Mouse (Mus musculus) CD8-positive naive resting alpha-beta T cell, adult 2 months (primary cell): ENCODE data around the gene Slc25a34.

ENCODE experiments used
- DNase-seq, 2 experiments: peaks; one replicate each; pipeline ENCODE4 v3.0.0; 2022; ENCODE audit warnings: low read depth in 2 of 2, low spot score in 2 of 2

The Slc25a34 gene

DNA sequence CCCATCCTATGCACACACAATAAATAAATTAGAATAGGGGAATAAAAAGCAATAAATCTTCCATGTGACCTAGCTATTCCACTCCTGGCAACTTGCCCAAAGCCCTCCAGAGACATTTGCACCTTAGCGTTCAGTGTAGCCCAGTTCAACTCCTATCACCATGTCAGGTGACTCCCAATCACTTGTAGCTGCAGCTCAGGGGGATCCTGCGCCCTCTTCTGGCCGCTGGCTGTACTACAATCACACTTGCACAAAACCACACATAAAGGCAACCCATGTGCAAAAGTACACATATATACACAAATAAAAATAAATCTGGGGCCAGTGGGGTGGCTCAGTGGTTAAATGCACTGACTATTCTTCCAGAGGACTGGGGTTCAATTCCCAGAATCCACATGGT is 32.1 kb downstream of the Slc25a34 start:
- peak; percentile 10 to 24 for DNase-seq

DNA sequence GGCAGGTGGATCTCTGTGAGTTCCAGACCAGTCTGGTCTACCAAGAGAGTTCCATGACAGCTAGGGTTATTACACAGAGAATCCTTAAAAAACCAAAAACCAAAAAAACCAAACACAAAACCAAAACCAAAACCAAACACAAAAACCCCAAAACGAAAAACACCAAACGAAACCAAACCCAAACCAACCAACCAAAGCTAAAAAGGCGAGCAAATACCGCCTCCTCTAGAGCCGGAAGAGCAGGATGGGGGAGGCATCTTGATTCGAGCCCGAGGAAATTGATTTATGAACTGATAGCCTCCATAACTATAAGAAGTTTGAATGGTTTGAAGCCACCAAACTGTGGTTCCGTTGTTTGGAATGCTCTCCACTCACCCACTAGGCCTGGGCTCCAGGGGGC is 39.7 kb downstream of the Slc25a34 start:
- no peak for DNase-seq

DNA sequence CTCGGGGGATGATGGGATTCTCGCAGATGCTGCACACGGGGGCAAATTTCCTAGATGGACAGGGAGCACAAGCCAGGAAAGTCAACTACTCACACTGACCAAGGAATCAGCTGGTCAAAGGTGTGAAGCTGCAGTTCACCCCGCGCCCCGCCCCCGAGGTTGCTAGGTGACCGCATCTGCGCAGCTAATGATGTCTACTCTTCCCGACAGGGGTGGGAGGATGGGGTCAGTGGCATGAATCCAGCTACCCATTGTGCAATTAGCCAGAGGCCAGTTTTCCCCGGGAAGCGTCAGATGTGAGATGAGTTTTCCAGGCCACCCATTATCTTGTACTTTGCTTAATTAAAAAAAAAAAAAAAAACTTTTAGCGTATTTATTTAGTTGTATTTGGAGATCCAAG is 42.6 kb downstream of the Slc25a34 start:
- no peak for DNase-seq

- no peak for DNase-seq
These were observed 44.8 kb downstream of the Slc25a34 start for GRCm38 (mm10) chr4:141578833-141579232.

DNA sequence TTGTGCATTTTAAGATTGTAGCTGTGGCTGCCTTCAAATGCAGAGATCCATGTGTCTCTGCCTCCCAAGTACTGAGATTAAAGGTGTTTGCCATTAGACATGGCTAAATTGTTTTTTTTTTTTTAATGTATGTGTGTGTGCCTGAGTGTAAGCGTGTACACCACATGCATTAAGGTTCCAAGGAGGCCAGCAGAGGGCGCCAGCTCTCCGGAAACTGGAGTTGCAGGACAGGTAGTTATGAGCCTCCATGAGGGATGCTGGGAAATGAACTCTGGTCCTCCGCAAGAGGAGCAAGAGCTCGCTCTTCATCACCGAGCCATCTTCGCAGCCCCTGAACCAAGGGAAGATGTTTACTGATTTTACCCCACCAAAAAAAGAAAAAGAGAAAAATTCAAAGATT is 46.7 kb downstream of the Slc25a34 start:
- no peak for DNase-seq

DNA sequence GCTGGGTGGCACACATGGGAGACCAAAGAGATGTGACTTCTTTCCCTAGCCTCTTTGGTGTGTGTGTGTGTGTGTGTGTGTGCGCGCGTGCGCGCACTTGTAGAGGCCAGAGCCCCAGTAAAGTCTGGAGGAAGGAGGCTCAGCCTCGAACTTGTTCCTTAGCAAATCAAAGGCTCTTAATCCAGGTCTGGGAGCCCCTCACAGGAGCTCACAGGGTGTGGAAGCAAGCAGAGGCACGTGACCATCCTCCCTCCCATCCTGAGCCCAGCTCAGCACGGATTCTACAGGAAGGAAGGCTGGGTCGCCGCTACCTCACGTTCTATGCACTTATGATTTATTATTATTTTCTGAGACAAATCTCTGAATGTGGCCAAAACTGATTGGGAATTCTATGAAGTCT is 47.2 kb downstream of the Slc25a34 start:
- DNase-seq: no peak

DNA sequence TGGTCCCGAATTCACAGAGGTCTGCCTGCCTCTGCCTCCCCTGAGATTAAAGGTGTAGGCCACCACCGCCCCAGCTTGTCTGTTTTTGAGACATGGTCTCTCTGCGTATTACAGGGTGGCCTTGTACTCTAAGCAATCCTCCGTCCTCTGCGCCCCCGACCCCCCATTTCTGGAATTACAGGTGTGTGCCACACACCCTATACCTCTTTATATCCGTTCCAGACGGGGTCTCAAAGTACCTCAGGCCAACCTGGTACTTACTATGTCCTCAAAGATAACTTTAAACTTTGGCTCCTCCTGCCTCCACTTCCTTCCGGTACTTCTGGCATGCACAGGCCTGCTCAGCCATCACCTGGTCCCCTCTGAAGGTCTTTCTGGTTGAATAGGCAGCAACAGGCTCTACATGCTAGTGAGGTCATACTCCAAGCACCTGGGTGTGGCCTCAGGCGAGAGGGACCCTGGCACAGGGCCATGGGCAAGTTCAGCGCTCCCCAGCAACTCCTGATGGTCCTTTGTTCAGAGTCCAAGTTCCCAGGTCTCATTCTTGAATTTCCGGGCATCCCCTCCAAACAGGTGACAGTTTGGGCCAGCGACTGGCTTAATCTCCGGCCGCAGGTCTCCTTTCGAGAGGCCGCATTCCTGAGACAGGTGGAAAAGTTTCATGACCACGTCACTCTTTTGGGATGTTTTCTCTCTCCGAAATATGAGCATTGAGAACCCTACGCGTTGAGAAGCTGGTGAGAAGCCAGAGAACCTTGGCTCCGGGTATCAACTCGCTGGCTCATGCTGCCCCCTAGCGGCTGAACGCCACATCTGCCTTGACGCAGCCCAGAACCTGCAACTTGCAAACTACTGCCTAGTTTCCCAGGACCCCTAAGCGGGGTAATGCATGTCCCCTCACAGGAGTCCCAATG is 48.6 kb downstream of the Slc25a34 start:
- peak; percentile 77 to 82 for DNase-seq

- no peak for DNase-seq
These were observed 50.2 kb downstream of the Slc25a34 start for GRCm38 (mm10) chr4:141573359-141573966.

- no peak for DNase-seq
These were observed 50.8 kb downstream of the Slc25a34 start for GRCm38 (mm10) chr4:141572668-141573358.

GRCm38 (mm10) chr4:141571934-141572333 is 51.7 kb downstream of the Slc25a34 start:
- DNase-seq: no peak

DNA sequence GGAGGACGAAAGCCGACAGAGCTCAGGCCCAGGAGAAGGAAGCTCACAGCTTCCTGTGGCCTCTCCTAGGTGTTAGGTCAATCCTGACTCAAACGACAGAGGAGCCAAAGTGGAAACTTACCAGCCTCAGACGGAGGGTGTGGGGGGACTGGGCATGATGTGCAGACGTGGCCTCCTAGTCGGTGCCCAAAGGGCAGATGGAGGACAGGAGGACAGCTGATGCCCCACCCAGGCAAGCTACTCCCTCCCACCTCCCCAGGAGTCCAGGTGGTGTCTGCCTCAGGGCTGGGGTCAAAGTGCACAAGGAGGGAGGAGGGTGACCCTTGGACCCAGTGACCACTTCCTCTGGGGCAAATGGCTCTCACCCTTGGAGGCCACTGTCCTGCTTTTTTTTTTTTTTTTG is 52.3 kb downstream of the Slc25a34 start:
- no peak for DNase-seq

DNA sequence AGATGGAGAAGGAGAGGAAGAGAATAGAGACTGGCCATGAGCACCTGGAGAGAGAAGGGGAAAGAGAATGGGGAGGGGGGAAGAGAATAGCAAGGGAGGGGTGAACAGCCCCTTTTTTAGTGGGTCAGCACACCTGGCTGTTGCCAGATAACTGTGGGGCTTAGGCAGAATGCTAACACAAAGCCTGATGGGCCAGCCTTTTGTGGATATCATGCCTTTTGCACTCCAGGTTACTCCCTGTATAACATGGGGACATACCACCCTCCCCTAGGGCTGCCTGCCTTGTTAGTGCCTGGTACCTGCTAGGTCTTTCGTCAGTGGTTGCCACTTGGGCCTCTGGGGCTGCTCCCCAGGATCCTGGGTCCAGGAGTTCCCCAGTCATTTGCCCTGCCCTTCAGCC is 52.8 kb downstream of the Slc25a34 start:
- DNase-seq: no peak

- no peak for DNase-seq
These were observed 53.6 kb downstream of the Slc25a34 start for GRCm38 (mm10) chr4:141570004-141570403.

DNA sequence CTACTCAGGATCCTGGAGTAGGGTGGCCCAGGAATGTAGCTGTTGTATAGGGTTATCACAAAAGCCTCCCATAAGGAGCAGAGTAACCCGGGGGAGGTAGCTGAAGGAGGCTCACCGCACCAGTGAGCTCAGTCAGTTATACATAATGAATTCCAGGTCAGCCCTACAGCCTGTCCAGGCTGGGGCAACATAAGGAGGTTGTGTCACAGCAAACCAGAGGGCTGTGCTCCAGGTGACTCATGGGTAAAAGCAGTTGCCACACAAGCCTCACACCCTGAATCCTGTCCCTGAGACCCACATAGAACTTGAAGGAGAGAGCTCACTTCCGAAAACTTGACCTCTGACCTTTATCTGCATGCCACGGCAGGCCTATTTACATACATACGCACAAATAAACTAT is 54.7 kb downstream of the Slc25a34 start:
- DNase-seq: no peak
